Mouse (Mus musculus) embryonic fibroblast, embryonic 13.5 days (primary cell): ENCODE measurements around the gene Akr1c14.

Source experiments
- CTCF ChIP-seq: IDR thresholded peaks from 2 replicates; pipeline ENCODE4 v1.5.1; 2011; ENCODE audit warnings: mild to moderate bottlenecking, control low read depth, low read length, moderate library complexity, borderline replicate concordance; ENCODE audit not compliant: insufficient read depth
- POLR2A ChIP-seq: IDR thresholded peaks from 2 replicates; pipeline ENCODE4 v1.6.1; 2011; ENCODE audit warnings: low read depth, mild to moderate bottlenecking, control low read depth, low read length, moderate library complexity

GRCm38 (mm10) chr13:4046113-4046512 lies 2.7 kb upstream of the Akr1c14 start:
- TF ChIP-seq CTCF (no peak), POLR2A (no peak)
